In the genomic region with DNA sequence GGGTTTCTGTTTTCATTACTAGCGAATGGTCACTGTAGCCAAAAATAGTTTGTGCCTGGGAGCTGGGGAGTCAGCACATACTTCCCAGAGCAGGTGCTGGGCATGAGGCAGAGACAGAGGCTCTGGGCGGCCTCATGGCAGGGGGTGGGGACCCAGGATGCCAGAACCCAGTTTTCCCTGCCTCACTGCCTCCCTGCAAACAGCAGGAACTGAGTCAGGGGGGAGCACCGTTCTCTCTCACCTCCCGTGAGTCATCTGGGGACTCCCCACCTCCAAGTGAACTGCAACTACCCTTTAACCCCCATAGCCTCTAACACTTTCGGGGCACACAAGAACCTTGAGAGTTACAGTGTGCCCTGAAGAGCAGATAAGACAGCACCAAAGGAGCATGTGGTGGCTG, we compare ENCODE assay signal across 17 mouse cellular contexts.
A peak's percentile ranks its signal among the peaks of the same experiment; 100 is the strongest.
DNase-seq lines count a peak whose midpoint lies in the region; ATAC-seq and TF ChIP-seq lines count a peak whose summit lies in the region.
"Had no signal": no experiment of that assay in that cellular context is flagged by ENCODE, and none has a peak within 500 bp of the region (broad histone marks: within the 10 kb centered on the region; RNA-seq: fewer than 3 reads in every experiment).

No protein-coding gene starts in this region.

- H3K36me3 ChIP-seq in heart, embryonic 14.5 days (ENCODE audit: control insufficient read depth, insufficient read depth, low read length): no peaks in the 10 kb centered on the region
- H3K36me3 ChIP-seq: limb, embryonic 15.5 days; midbrain, embryonic 12.5 days; neural tube, embryonic 13.5 days had no signal

- H3K9ac ChIP-seq in heart, embryonic 14.5 days (ENCODE audit: low read length): peak overlapping the region; percentile 57
- H3K9ac ChIP-seq: limb, embryonic 15.5 days; midbrain, embryonic 12.5 days; neural tube, embryonic 13.5 days had no signal

- peaks cover 52 to 71% of the 10 kb centered on the region in 2 experiments for H3K4me1 ChIP-seq in heart, embryonic 14.5 days (ENCODE audit: control insufficient read depth in 2 of 2, insufficient read depth in 2 of 2, low read length in 2 of 2)
- H3K4me1 ChIP-seq in brown adipose tissue, adult 24 weeks (ENCODE audit: control insufficient read depth, insufficient read depth, insufficient read length, low read length): peaks cover 28% of the 10 kb centered on the region
- peaks cover 12% of the 10 kb centered on the region for H3K4me1 ChIP-seq in cerebellum, adult 2 months (ENCODE audit: control insufficient read depth, insufficient read depth, low read length)

- no peak for TF ChIP-seq POLR2A in cerebellum, adult 2 months (IDR thresholded peaks at IDR 0.05; ENCODE audit: borderline replicate concordance, insufficient read depth, low read length)

- H3K27ac ChIP-seq in heart, embryonic 14.5 days (replicated peaks in 1 of 2; ENCODE audit: control insufficient read depth in 1 of 2, insufficient read depth in 1 of 2, low read depth in 2 of 2, low read length in 2 of 2): peak overlapping the region; percentile 71 to 91
- 0 out of 2 replicates have a peak overlapping the region, but pooled peaks have one; percentile 24 for H3K27ac ChIP-seq in brown adipose tissue, adult 24 weeks (replicated peaks; ENCODE audit: low read depth, low read length)
- no peak overlapping the region for H3K27ac ChIP-seq in cerebellum, adult 2 months (ENCODE audit: insufficient read depth, low read length)
- H3K27ac ChIP-seq: midbrain, embryonic 12.5 days; neural tube, embryonic 13.5 days had no signal

- peak; percentile 49 for ATAC-seq in heart, embryonic 14.5 days (ENCODE audit: insufficient number of reproducible peaks, insufficient read depth, low FRiP score, low read depth)
- ATAC-seq: forebrain, embryonic 16.5 days; lung, postnatal 0 days had no signal

- H3K4me3 ChIP-seq in heart, embryonic 14.5 days (ENCODE audit: control insufficient read depth in 1 of 2, insufficient read depth in 1 of 2, low read depth in 1 of 2, low read length in 2 of 2): no peak overlapping the region
- H3K4me3 ChIP-seq in brown adipose tissue, adult 24 weeks (ENCODE audit: insufficient read depth, low read depth, low read length): no peak overlapping the region
- no peak overlapping the region for H3K4me3 ChIP-seq in cerebellum, adult 2 months (replicated peaks; ENCODE audit: insufficient read depth, low read depth, low read length)
- H3K4me3 ChIP-seq: limb, embryonic 15.5 days; midbrain, embryonic 12.5 days; neural tube, embryonic 13.5 days had no signal

- no peak for DNase-seq in heart, adult 9 months (ENCODE audit: low spot score in 2 of 2)
- DNase-seq in 3T3-L1 (ENCODE audit: low read depth, low spot score): peak; percentile 24
- DNase-seq in A20 (ENCODE audit: low read depth, low spot score): peak; percentile 58
- DNase-seq in neural tube, embryonic 10.5 days (ENCODE audit: extremely low spot score, low spot score): no peak
- no peak for DNase-seq in cerebellum, adult 2 months
- no peak for DNase-seq in ovary, postnatal 10 days (ENCODE audit: low spot score)
- DNase-seq: cerebellum, postnatal 36 days; kidney, adult 11 months; kidney, postnatal 4 days; thymus, adult 2 months had no signal

- no peak for TF ChIP-seq CTCF in cerebellum, adult 2 months (IDR thresholded peaks at IDR 0.05; ENCODE audit: borderline replicate concordance, insufficient read depth, low read depth, low read length)

- peak overlapping the region; percentile 54 for H3K4me2 ChIP-seq in heart, embryonic 14.5 days (ENCODE audit: low read length)
- H3K4me2 ChIP-seq: limb, embryonic 15.5 days; midbrain, embryonic 12.5 days; neural tube, embryonic 13.5 days had no signal

- H3K9me3 ChIP-seq in heart, embryonic 14.5 days (ENCODE audit: control insufficient read depth, low read length): no peaks in the 10 kb centered on the region
- H3K9me3 ChIP-seq: limb, embryonic 15.5 days; midbrain, embryonic 12.5 days; neural tube, embryonic 13.5 days had no signal

- WGBS in heart, embryonic 14.5 days: 13% methylated on average over 5 of the region's 5 CpGs
- 68% methylated on average over 5 of the region's 5 CpGs for WGBS in cerebellum, adult 2 months

- H3K27me3 ChIP-seq in heart, embryonic 14.5 days (ENCODE audit: control insufficient read depth, insufficient read depth, low read length): no peaks in the 10 kb centered on the region
- H3K27me3 ChIP-seq in cerebellum, adult 2 months (ENCODE audit: control insufficient read depth, insufficient read depth, low read length): no peaks in the 10 kb centered on the region
- H3K27me3 ChIP-seq: limb, embryonic 15.5 days; midbrain, embryonic 12.5 days; neural tube, embryonic 13.5 days had no signal

Comparison
In these comparisons a context has a peak if more than half of its experiments do, and no peak if none do; other contexts are left out.
1. DNase-seq: peak in 3T3-L1 (single experiment) and A20 (single experiment); none in heart, adult 9 months (0 of 2), neural tube, embryonic 10.5 days (single experiment), cerebellum, adult 2 months (0 of 2) and ovary, postnatal 10 days (single experiment).